10 mouse cellular contexts compared by ENCODE assay signal in the genomic region with DNA sequence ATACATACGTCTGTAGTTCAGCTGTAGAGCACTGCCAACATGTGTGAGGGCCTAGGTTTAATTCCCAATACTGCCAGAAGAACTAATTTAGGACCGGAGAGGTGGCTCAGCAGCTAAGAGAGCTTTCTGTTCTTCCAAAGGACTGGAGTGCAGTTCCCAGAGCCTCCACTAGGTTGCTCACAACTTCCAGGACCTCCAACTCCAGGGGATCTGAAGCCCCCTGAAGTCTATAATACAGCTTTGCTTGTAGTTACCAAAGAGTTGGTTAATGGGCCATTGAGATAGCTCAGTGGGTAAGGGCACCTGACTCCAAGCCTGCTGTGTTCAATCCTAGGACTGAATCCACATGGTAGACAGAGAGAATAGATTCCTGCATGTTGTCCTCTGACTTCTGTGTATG. TPM values are rescaled to one million over a fixed set of nuclear protein-coding genes. Genes with fewer than 3 reads are reported as not detected.
DNase-seq lines count a peak whose midpoint lies in the region; ATAC-seq and TF ChIP-seq lines count a peak whose summit lies in the region.
"Had no signal": no experiment of that assay in that cellular context is flagged by ENCODE, and none has a peak within 500 bp of the region (broad histone marks: within the 10 kb centered on the region; RNA-seq: fewer than 3 reads in every experiment).

No protein-coding gene starts in this region.

- DNase-seq in spleen, postnatal 10 days (ENCODE audit: low spot score in 2 of 2): peak; percentile 35 to 62
- DNase-seq in spleen, postnatal 36 days (ENCODE audit: low spot score in 2 of 2): no peak
- peak; percentile 39 for DNase-seq in embryonic facial prominence, embryonic 11.5 days (ENCODE audit: low spot score)
- peak; percentile 44 for DNase-seq in thymus, postnatal 25 days
- DNase-seq in frontal cortex, postnatal 25 days (ENCODE audit: low spot score in 2 of 2): no peak
- DNase-seq in T-cell, adult 2 months (ENCODE audit: low spot score): no peak

- whole genome bisulfite sequencing in intestine, postnatal 0 days: 84% methylated on average over 2 of the region's 2 CpGs
- WGBS in intestine, embryonic 16.5 days: 73% methylated on average over 2 of the region's 2 CpGs
- 65% methylated on average over 2 of the region's 2 CpGs for WGBS in embryonic facial prominence, embryonic 11.5 days

- H3K4me1 ChIP-seq in intestine, postnatal 0 days (replicated peaks; ENCODE audit: control insufficient read depth, insufficient read depth, low read length): peaks cover under 1% of the 10 kb centered on the region; the same call in 1 of the 2 replicates
- H3K4me1 ChIP-seq in intestine, embryonic 16.5 days (ENCODE audit: control insufficient read depth, insufficient read depth, low read length): peaks cover under 1% of the 10 kb centered on the region
- H3K4me1 ChIP-seq in embryonic facial prominence, embryonic 11.5 days (ENCODE audit: control insufficient read depth, insufficient read depth, low read length): no peaks in the 10 kb centered on the region

- no peak overlapping the region for H3K4me2 ChIP-seq in intestine, postnatal 0 days (replicated peaks; ENCODE audit: low read depth)
- H3K4me2 ChIP-seq in intestine, embryonic 16.5 days (ENCODE audit: low read depth, low read length): no peak overlapping the region
- no peak overlapping the region for H3K4me2 ChIP-seq in embryonic facial prominence, embryonic 11.5 days (ENCODE audit: low read depth, low read length)
- H3K4me2 ChIP-seq: lung, embryonic 15.5 days had no signal

- no peaks in the 10 kb centered on the region for H3K9me3 ChIP-seq in intestine, postnatal 0 days (ENCODE audit: control insufficient read depth)
- no peaks in the 10 kb centered on the region for H3K9me3 ChIP-seq in intestine, embryonic 16.5 days (ENCODE audit: control insufficient read depth, low read length)
- no peaks in the 10 kb centered on the region for H3K9me3 ChIP-seq in embryonic facial prominence, embryonic 11.5 days (replicated peaks; ENCODE audit: control insufficient read depth, low read length)
- H3K9me3 ChIP-seq: lung, embryonic 15.5 days had no signal

- ATAC-seq in intestine, postnatal 0 days: no peak
- no peak for ATAC-seq in intestine, embryonic 16.5 days
- no peak for ATAC-seq in embryonic facial prominence, embryonic 11.5 days (replicated peaks; ENCODE audit: insufficient number of reproducible peaks, low FRiP score, low TSS enrichment, low read depth)
- ATAC-seq: activated CD4-positive, CD25-positive, alpha-beta regulatory T cell, adult 4 months had no signal

- H3K27me3 ChIP-seq in intestine, postnatal 0 days (replicated peaks; ENCODE audit: control insufficient read depth, insufficient read depth, low read length): no peaks in the 10 kb centered on the region
- no peaks in the 10 kb centered on the region for H3K27me3 ChIP-seq in intestine, embryonic 16.5 days (replicated peaks; ENCODE audit: control insufficient read depth, insufficient read depth, low read length)
- H3K27me3 ChIP-seq in embryonic facial prominence, embryonic 11.5 days (ENCODE audit: control insufficient read depth, insufficient read depth, low read length): no peaks in the 10 kb centered on the region
- H3K27me3 ChIP-seq: lung, embryonic 15.5 days had no signal

- H3K4me3 ChIP-seq in intestine, postnatal 0 days (ENCODE audit: low read depth, low read length): no peak overlapping the region
- H3K4me3 ChIP-seq in intestine, embryonic 16.5 days (ENCODE audit: low read length): no peak overlapping the region
- no peak overlapping the region for H3K4me3 ChIP-seq in embryonic facial prominence, embryonic 11.5 days (ENCODE audit: low read depth, low read length)
- H3K4me3 ChIP-seq: lung, embryonic 15.5 days had no signal

- no peak overlapping the region for H3K27ac ChIP-seq in intestine, postnatal 0 days (ENCODE audit: low read depth, low read length)
- no peak overlapping the region for H3K27ac ChIP-seq in intestine, embryonic 16.5 days (ENCODE audit: low read length)
- H3K27ac ChIP-seq in embryonic facial prominence, embryonic 11.5 days (replicated peaks; ENCODE audit: low read depth, low read length): no peak overlapping the region
- H3K27ac ChIP-seq: lung, embryonic 15.5 days had no signal

- peak; percentile 51 for TF ChIP-seq CTCF in intestine, postnatal 0 days (IDR thresholded peaks at IDR 0.05; ENCODE audit: low read depth)

- H3K9ac ChIP-seq in intestine, postnatal 0 days (ENCODE audit: low read depth, low read length): no peak overlapping the region
- no peak overlapping the region for H3K9ac ChIP-seq in intestine, embryonic 16.5 days (ENCODE audit: low read depth, low read length)
- H3K9ac ChIP-seq in embryonic facial prominence, embryonic 11.5 days (replicated peaks; ENCODE audit: low read length): no peak overlapping the region
- H3K9ac ChIP-seq: lung, embryonic 15.5 days had no signal

- H3K36me3 ChIP-seq in intestine, postnatal 0 days (ENCODE audit: control insufficient read depth, insufficient read depth): no peaks in the 10 kb centered on the region
- no peaks in the 10 kb centered on the region for H3K36me3 ChIP-seq in intestine, embryonic 16.5 days (ENCODE audit: control insufficient read depth, insufficient read depth, low read length)
- H3K36me3 ChIP-seq in embryonic facial prominence, embryonic 11.5 days (replicated peaks; ENCODE audit: control insufficient read depth, insufficient read depth, low read depth, low read length): no peaks in the 10 kb centered on the region
- H3K36me3 ChIP-seq: lung, embryonic 15.5 days had no signal

RNA-seq across cellular contexts. Expression of gene Ier3, which starts 39.1 kb away (rescaled TPM):
- 34.6 and 36.9 TPM in 2 replicates for polyA plus RNA-seq in intestine, postnatal 0 days (2015; fragmentation: Nextera tagmentation; extraction: Ambion mirVana)
- 16.0 and 16.2 TPM in 2 replicates for polyA plus RNA-seq in intestine, embryonic 16.5 days (2015; fragmentation: Nextera tagmentation; extraction: Ambion mirVana)
- polyA plus RNA-seq in embryonic facial prominence, embryonic 11.5 days (2014; fragmentation: Nextera tagmentation; extraction: Ambion mirVana): 2.7 and 3.4 TPM in 2 replicates

RNA-seq across cellular contexts. Expression of gene Flot1, which starts 40.6 kb away (rescaled TPM):
- polyA plus RNA-seq in intestine, postnatal 0 days (2015; fragmentation: Nextera tagmentation; extraction: Ambion mirVana): 56.4 and 57.8 TPM in 2 replicates
- 56.9 and 58.5 TPM in 2 replicates for polyA plus RNA-seq in intestine, embryonic 16.5 days (2015; fragmentation: Nextera tagmentation; extraction: Ambion mirVana)
- polyA plus RNA-seq in embryonic facial prominence, embryonic 11.5 days (2014; fragmentation: Nextera tagmentation; extraction: Ambion mirVana): 46.7 and 53.8 TPM in 2 replicates

RNA-seq across cellular contexts. Expression of gene Tubb5, which starts 55.7 kb away (rescaled TPM):
- polyA plus RNA-seq in intestine, postnatal 0 days (2015; fragmentation: Nextera tagmentation; extraction: Ambion mirVana): 233 and 240 TPM in 2 replicates
- polyA plus RNA-seq in intestine, embryonic 16.5 days (2015; fragmentation: Nextera tagmentation; extraction: Ambion mirVana): 559 and 622 TPM in 2 replicates
- 1,420 and 1,481 TPM in 2 replicates for polyA plus RNA-seq in embryonic facial prominence, embryonic 11.5 days (2014; fragmentation: Nextera tagmentation; extraction: Ambion mirVana)

RNA-seq across cellular contexts. Expression of gene Mdc1, which starts 58.9 kb away (rescaled TPM):
- 2.3 and 2.7 TPM in 2 replicates for polyA plus RNA-seq in intestine, postnatal 0 days (2015; fragmentation: Nextera tagmentation; extraction: Ambion mirVana)
- 10.0 and 11.8 TPM in 2 replicates for polyA plus RNA-seq in intestine, embryonic 16.5 days (2015; fragmentation: Nextera tagmentation; extraction: Ambion mirVana)
- polyA plus RNA-seq in embryonic facial prominence, embryonic 11.5 days (2014; fragmentation: Nextera tagmentation; extraction: Ambion mirVana): 22.2 and 23.4 TPM in 2 replicates

Comparison
In these comparisons a context has a peak if more than half of its experiments do, and no peak if none do; other contexts are left out.
1. DNase-seq: peak in spleen, postnatal 10 days (2 of 2), embryonic facial prominence, embryonic 11.5 days (single experiment) and thymus, postnatal 25 days (single experiment); none in spleen, postnatal 36 days (0 of 2), frontal cortex, postnatal 25 days (0 of 2) and T-cell, adult 2 months (single experiment).